Mouse (Mus musculus) frontal cortex, postnatal 10 days (tissue): ENCODE results near the gene Gm10153.
"Not testable (repeated sequence)": the region's sequence is repeated elsewhere in the genome, so short reads cannot be mapped to it uniquely, and the experiment has no call there.

Experiments used
- DNase-seq, 2 experiments: peaks; one replicate each; pipeline ENCODE4 v3.0.0; 2022; ENCODE audit warnings: low spot score in 2 of 2, mixed read lengths in 1 of 2

Gene Gm10153

DNA sequence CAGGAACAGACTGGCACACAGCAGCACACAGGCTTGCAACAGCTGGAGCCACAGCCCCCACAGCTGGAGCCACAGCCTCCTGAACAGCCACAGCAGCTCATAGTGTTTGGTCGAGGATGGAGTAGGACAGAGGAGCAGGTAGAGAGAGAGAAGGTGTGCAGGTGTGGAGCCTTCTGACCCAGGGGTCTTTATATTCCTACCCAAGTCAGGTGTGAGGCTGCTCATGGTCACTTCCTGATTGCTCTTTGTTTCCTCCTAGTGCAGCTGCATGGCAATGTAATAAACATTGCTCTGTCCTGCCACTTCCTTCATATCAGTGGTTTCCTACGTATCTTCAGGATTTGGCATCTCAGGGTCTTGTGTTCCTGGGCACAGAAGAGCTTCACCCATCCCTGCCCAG, at the start of gene Gm10153:
Gene Gm10153 (minus strand): TSS at position 101 of the 400 bp plus-strand sequence.
- no peak for DNase-seq

DNA sequence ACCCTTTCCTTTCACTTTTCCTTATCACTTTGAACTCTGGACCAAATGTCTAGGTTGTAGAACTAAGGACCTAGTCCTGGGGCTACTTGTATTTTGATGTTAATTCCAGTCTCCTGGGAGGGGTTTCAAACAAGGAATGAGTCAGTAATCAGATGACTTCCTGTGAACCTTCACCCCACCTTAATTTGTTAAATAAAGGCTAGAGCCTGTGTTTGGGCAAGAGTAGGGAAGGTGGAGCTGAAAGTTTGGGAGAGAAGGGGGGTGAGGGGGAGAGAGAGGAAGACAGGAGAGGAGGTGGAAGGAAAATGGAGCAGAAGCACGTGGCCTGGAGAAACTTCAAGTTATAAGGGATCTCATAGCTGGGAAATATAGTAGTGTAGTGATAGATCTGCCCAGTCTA, 41.4 kb upstream of the Gm10153 start:
- DNase-seq, result no peak

DNA sequence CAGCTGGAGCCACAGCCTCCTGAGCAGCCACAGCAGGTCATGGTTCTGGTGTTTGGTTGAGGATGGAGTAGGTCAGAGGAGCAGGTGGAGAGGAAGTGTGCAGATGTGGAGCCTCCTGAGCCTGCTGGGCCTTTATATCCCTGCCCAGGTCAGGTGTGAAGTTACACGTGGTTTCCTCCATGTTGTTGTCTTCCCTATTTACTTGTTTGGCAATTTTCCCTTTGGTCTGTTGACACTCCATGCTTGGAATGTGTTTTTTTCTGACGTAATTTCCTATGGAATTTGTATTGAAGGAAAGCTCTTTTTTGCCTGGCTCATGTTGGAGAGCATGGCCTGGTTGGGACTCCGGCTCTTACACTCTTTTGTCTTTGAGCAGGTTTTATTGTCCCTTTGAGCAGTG, 39.7 kb upstream of the Gm10153 start, which contains the start of gene Krtap5-5:
Gene Krtap5-5 (minus strand): TSS at position 101 of the 400 bp plus-strand sequence.
- DNase-seq, result not testable (repeated sequence)

DNA sequence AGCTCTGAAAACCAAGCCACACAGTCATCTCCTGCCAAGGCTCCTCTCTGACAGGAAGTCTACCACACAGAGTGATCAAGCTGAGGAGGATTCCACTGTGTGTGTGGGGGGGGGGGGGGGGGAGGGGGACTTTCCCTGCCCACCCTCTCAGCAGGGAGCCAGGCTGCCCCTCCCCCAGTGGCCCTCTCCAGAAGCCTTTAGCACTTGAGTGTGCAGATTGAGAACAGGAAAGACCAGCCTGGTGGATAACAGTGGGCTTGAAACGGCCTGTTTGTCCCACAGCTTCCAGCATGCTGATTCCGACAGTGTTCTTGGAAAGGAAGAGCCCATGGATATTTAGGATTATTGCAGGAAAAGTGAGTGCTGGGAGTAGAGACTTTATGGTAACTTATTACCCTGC, 34.3 kb upstream of the Gm10153 start:
- no peak for DNase-seq

DNA sequence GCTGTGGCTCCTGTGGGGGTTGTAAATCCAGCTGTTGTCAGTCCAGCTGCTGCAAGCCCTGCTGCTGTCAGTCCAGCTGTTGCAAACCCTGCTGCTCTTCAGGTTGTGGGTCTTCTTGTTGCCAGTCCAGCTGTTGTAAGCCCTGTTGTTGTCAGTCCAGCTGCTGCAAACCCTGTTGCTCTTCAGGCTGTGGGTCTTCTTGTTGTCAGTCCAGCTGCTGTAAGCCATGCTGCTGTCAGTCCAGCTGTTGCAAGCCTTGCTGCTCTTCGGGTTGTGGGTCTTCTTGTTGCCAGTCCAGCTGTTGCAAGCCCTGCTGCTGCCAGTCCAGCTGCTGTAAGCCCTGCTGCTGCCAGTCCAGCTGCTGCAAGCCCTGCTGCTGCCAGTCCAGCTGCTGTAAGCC, 21.9 kb upstream of the Gm10153 start:
- not testable (repeated sequence) for DNase-seq

DNA sequence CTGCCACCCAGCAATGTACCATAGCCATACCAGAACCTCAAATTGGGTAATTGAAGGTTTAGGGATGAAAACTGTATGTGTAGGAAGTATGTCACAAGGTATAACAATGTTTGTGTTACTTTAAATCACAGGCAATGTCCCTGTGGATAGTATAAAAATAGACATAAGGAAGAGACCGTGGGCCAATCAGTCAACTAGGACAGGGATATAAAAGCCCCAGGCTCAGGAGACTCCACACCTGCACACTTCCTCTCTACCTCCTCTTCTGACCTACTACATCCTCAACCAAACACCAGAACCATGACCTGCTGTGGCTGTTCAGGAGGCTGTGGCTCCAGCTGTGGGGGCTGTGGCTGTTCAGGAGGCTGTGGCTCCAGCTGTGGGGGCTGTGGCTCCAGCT, 21.4 kb upstream of the Gm10153 start, which contains the start of gene Gm7579:
Gene Gm7579 (plus strand): TSS at position 301 of the 400 bp plus-strand sequence.
- DNase-seq, result no peak

DNA sequence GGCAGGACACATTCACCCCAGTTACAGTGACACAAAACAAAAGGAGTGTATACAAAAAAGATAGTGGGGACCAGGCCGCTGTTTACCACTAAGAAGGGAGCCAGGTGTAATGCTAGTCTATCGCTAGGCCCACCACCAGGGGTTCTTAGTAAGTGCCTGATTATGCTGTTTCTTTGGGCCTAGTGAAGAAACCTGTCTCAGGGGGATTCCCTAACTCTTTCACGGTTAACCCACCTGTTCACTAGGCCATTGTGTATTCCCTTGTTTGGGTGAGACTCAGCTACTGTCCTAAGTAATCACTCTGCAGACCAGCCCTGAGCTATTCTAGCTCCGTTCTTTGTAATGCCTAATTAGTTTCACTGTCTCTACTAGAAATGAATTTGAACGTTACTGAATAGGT, 16.7 kb upstream of the Gm10153 start:
- DNase-seq, result not testable (repeated sequence)

DNA sequence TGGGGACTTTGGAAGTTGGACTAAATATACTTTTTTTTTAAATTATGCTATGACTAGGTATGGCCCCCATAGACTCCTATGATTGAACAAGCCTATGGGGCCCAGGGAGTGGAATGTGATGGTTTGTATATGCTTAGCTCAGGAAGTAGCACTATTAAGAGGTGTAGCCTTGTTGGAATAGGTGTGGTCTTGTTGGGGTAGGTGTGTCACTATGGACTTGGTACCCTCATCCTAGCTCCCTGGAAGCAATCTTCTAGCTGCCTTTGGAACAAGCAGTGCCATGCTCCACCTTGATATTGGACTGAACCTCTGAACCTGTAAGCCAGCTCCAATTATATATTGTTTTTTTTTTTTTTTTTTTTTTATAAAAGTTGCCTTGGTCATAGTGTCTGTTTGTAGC, 15.3 kb upstream of the Gm10153 start:
- DNase-seq, result no peak

DNA sequence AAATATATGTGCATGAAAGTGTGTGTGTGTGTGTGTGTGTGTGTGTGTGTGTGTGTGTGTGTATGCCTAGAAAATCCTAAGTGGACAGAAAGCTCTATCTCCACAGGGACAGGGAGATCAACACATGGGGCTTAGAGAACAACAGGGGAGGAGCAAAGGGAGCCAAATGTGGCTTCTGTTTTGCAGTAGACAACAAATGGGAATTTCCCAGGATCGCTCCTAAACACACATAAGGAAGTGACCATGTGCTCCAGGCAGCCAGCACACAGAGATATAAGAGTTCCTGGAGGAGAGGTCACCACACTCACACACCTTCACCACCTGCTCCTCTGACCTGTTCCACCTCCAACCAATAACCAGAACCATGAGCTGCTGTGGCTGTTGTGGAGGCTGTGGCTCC, 10.9 kb upstream of the Gm10153 start, which contains the start of gene Krtap5-3:
Gene Krtap5-3 (plus strand): TSS at position 301 of the 400 bp plus-strand sequence.
- no peak for DNase-seq

DNA sequence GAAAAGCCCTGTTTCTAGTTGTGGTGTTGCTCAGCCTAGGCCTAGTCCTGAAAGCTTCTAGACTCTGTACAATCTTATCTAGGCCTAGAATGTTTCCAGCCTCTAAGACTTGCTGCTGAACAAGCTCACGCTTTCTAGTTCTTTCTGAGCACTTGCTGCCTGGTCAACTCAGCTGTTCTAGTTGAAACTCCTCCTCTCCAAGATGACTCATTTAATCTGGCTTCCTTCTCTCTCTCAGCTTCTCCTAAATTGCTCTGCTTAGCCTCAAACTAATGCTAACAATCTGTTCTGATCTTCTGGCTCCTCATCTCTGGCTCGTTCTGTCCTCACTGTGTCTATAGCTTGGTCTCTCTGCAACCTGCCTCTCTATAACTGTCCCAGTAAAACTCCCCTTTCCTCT, 8.6 kb upstream of the Gm10153 start:
- no peak for DNase-seq

DNA sequence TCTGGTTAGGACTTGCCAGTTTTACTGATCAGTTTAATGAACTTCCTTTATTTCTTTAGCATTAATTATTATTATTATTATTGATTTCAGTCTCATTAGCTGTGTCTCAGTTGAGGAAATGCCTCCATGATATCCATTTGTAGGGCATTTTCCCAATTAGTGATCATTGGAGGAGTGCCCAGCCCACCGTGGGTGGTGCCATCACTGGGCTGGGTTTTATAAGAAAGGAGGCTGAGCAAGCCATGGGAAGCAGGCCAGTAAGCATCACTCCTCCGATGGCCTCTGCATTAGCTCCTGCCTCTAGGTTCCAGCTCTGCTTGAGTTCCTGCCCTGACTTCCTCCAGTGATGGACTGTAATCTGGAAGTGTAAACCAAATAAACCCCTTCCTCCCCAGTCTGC, 2.0 kb downstream of the Gm10153 start:
- no peak for DNase-seq

DNA sequence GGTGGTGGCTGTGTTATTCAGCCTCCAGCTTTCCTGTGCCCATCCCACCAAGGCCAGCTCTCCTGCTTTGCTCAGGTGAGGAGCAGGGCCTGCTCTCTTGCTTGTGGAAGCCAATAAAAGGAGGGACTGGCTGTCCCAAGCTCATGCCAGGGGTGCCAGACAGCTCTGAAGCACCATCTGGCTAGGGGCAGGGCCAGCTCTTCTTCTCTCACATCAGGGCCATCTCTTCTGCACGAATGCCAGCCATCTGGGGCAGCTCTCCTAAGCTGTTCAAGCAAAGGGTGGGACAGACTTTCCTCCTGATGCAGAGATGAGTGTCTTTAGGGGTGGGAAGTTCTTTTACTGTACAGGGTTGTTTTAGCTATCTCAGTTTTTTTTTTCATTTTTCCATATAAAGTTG, 9.2 kb downstream of the Gm10153 start:
- no peak for DNase-seq

DNA sequence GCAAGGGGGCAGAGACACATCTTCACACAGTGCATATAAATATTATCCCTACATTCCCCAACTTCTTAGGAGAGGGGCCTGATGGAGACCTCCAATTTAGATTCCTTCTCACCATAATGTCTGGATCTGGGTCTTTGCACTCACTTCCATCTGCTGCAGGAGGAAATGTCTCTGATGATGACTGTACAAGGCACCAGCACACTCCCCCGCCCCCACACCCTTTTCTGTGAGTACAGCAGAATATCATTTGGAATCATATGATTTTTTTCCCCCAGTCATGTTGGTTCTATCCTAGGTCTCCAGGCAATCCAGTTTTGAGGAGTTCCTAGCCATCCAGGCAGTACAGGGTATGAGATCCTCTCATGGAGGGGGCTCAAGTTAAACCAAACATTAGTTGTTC, 11.5 kb downstream of the Gm10153 start:
- DNase-seq, result peak in 1 of 2 experiments; percentile 14

DNA sequence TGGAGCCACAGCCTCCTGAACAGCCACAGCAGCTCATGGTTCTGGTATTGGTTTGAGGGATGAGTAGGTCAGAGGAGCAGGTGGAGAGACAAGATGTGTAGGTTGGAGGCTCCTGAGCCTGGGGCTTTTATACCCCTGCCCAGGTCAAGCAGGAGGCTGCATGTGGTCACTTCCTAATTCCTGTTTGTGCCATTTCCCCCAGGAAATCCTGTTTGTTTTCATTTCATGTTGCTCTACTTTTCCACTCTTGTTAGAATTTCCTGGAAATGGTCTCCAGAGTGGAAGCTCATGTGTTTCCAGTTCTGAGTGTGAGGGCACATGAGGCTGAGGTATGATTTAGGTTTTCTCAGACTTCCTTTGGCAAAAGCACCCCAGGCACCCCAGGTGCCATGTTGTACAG, 14.3 kb downstream of the Gm10153 start, which contains the start of gene Krtap5-2:
Gene Krtap5-2 (minus strand): TSS at position 101 of the 400 bp plus-strand sequence.
- DNase-seq, result not testable (repeated sequence)

DNA sequence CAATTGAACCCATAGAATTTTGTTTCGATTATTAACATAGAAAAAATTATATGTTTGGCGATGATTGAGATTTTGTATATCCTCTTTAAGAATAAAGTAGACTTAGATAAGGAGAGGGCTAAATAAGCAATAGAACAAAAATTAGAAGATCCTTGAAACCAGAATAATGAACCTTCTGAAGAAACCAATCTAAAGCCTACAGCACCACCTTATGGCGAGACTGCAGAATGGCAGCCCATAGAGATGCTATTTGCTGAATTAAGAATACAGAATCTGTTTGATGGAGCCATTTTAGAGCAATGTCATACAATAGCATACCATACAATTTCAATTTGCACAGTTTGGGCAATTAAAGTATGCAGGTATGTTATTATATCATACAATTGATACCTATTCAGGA, 20.4 kb downstream of the Gm10153 start:
- no peak for DNase-seq

DNA sequence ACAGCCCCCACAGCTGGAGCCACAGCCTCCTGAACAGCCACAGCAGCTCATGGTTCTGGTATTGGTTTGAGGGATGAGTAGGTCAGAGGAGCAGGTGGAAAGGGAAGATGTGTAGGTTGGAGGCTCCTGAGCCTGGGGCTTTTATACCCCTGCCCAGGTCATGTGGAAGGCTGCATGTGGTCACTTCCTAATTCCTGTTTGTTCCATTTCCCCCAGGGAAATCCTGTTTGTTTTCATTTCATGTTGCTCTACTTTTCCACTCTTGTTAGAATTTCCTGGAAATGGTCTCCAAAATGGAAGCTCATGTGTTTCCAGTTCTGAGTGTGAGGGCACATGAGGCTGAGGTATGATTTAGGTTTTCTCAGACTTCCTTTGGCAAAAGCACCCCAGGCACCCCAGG, 24.6 kb downstream of the Gm10153 start, which contains the start of gene Gm4553:
Gene Gm4553 (minus strand): TSS at position 101 of the 400 bp plus-strand sequence.
- DNase-seq, result not testable (repeated sequence)

DNA sequence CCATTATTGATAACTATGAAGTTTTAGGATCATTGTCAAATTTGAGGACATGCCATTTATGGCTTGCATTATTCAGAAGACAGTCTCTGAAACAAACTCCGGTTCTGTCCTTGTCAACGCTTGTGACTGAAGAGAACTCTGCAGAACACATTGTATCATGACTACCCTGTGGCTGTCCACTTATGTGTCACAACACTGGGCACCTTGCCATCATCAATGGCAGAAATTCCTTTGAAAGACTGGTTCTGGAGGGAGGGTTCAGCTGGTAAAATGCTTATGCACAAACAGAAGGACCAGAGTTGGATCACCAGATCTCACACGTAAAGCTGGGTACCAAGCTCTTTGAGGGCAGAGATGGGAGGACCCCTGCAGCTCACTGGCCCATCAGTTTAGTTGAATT, 30.8 kb downstream of the Gm10153 start:
- DNase-seq, result no peak

DNA sequence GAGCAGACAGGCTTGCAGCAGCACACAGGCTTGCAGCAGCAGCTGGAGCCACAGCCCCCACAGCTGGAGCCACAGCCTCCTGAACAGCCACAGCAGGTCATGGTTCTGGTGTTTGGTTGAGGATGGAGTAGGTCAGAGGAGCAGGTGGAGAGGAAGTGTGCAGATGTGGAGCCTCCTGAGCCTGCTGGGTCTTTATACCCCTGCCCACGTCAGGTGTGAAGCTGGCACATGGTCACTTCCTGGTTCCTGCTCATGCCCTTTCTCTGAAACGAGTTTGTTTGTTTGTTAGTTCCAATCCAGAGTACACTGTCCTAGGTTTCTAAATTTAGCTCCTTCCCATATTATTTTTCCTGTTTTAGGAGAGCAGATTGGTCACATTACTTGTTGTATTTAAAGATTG, 33.2 kb downstream of the Gm10153 start, which contains the start of gene Gm29735:
Gene Gm29735 (minus strand): TSS at position 101 of the 400 bp plus-strand sequence.
- not testable (repeated sequence) for DNase-seq

DNA sequence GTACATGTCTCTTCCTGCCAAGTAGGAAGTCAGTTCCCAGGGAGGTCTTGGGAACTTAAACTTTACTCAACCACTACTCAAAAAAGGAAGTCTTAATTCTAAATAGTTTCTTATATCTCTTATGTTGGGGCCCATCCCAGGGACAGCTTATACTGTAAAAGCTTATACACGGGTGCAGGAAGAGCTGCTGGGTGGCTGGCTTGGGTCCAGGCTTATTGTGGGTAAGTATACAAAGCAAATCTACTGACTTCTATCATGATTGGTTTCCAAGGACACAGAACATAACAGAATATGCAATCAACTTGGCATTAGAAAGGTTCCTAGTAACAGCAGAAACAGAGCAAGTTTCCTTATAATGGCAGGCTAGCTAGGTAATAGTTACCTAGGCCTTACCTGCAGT, 34.9 kb downstream of the Gm10153 start:
- no peak for DNase-seq

DNA sequence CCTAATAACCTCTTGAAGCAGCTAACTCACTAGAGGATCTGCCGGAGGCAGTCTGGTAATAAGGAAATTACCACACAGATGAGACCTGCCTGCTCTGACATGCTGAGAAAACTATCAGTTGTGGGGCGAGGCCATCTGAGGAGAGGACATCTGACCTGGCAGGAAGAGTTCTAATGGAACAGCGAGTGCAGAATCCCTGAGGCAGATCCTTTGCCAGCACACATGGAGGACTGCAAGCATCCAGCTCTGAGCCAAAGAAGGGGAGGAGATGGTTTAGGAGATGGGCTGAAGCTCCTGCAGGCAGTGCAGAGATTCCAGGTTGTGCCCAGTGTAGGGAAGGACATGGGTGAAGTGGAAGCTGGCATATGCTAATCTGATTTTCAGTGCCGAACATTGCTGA, 38.0 kb downstream of the Gm10153 start:
- DNase-seq, result no peak

DNA sequence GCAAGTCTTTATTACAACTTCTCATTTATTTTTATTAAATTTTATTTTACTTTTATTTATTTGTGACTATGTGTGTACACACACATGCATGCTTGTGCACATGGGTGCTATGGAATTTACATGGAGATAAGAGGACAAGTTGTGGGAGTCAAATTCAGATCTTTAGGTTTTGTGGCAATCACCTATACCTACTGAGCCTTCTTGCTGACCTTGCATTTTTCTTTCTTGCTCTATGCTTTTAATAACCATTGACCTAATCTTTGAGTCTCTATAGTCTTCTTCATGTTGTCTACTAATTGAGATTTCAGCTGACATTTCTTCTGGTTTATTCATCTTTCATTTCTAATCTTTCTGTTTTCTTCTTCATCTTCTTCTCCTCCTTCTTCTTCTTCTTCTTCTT, 41.6 kb downstream of the Gm10153 start:
- no peak for DNase-seq

DNA sequence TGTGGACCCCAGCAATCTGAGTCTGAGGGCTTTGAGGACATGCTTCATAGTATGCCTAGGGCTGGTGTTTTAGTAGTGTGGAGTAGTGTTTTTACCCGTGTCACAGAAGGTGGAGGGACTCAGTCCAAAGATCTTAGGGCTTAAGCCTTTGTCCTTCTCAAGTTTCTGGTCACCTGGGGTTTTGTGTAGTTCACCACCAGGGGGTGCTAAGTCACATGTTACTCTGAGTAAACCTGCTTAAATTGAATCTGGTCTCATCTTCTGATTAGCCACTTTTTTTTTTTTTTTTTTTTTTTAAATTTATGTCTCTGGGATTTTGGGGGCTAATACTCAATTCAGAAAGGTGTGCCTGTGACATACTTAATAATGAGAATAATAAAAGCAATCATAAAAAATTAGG, 44.2 kb downstream of the Gm10153 start:
- peak; percentile 7 to 17 for DNase-seq

DNA sequence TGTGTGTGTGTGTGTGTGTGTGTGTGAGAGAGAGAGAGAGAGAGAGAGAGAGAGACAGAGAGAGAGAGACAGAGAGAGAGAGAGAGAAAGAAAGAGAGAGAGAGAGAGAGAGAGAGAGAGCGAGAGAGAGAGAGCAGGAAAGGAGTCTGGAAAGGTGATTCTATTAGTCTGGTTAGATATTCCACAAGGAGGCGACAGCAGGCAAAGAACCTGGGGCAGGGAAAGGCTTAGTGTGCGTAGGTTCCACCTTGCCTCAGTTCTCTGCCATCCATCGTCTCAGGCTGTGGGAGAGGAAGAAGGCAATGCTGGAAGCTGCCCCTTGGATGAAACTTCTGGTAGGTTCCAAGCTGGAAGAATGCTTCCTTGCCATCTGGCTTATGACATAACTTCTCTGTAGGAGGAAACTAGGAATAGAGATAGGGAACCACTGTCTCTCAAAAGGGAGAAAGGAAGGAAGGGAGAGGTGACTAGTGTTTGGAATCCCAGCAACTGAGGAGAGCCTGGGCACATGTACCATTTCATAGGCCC, 44.7 kb downstream of the Gm10153 start:
- DNase-seq, result no peak

DNA sequence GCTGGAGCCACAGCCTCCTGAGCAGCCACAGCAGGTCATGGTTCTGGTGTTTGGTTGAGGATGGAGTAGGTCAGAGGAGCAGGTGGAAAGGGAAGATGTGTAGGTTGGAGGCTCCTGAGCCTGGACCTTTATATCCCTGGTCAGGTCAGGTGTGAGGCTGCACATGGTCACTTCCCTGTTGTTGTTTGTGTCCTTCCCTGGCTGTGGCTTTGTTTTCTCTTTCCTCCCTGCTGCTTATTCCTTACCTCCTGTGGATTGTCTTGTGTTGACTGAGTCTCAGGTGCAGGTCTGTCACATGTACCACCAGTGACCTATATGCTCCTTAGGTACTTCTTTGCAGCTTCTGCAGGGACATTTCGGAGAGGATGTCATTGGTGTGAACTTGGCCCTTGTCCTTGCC, 45.7 kb downstream of the Gm10153 start, which contains the start of gene Gm45337:
Gene Gm45337 (minus strand): TSS at position 101 of the 400 bp plus-strand sequence.
- DNase-seq, result no peak
